Mouse (Mus musculus) neural tube, embryonic 12.5 days (tissue): ENCODE results near the gene Cd7. TPM values are rescaled to one million over a fixed set of nuclear protein-coding genes. Genes with fewer than 3 reads are reported as not detected.
"Not testable (repeated sequence)": the region's sequence is repeated elsewhere in the genome, so short reads cannot be mapped to it uniquely, and the experiment has no call there.

ENCODE experiments used
- ATAC-seq: fragments of 200-750 bp; cut with Nextera tagmentation; 2 replicates; pipeline ENCODE4 v1.8.0; 2017; ENCODE audit warnings: low read depth, mild to moderate bottlenecking, moderate TSS enrichment, moderate library complexity; ENCODE audit not compliant: low FRiP score
- H3K27ac ChIP-seq: fragments of 300-500 bp; sonication (generic); 2 replicates; pipeline ENCODE4 v1.5.1; 2016
- H3K27me3 ChIP-seq: fragments of 300-500 bp; sonication (generic); replicated peaks from 2 replicates; pipeline ENCODE4 v1.6.1; 2016; ENCODE audit warnings: mild to moderate bottlenecking
- H3K36me3 ChIP-seq: fragments of 300-500 bp; sonication (generic); 2 replicates; pipeline ENCODE4 v1.6.1; 2016; ENCODE audit warnings: mild to moderate bottlenecking
- H3K4me1 ChIP-seq: fragments of 300-500 bp; sonication (generic); 2 replicates; pipeline ENCODE4 v1.6.1; 2016
- H3K4me2 ChIP-seq: fragments of 300-500 bp; sonication (generic); replicated peaks from 2 replicates; pipeline ENCODE4 v1.6.1; 2016; ENCODE audit warnings: mild to moderate bottlenecking
- H3K4me3 ChIP-seq: fragments of 300-500 bp; sonication (generic); 2 replicates; pipeline ENCODE4 v1.5.1; 2016
- H3K9ac ChIP-seq: fragments of 300-500 bp; sonication (generic); 2 replicates; pipeline ENCODE4 v1.6.1; 2016; ENCODE audit warnings: mild to moderate bottlenecking
- H3K9me3 ChIP-seq: fragments of 300-500 bp; sonication (generic); 2 replicates; pipeline ENCODE4 v1.6.1; 2016; ENCODE audit warnings: mild to moderate bottlenecking
- WGBS: fragments of 180-500 bp; shearing (Covaris S2); methylation state at CpG from one replicate; pipeline ENCODE4 v1.1.7; 2016; 5-methylcytosine and 5-hydroxymethylcytosine counted together
- polyA plus RNA-seq: library from polyadenylated mRNA; unstranded; fragments of >200 nt; fragmentation: Nextera tagmentation; extraction: Ambion mirVana; gene quantifications from 2 replicates; pipeline ENCODE4 v1.2.1, GENCODE M21; 2016

Cd7 gene
- 0.34 and 0.47 TPM in 2 replicates for polyA plus RNA-seq

DNA sequence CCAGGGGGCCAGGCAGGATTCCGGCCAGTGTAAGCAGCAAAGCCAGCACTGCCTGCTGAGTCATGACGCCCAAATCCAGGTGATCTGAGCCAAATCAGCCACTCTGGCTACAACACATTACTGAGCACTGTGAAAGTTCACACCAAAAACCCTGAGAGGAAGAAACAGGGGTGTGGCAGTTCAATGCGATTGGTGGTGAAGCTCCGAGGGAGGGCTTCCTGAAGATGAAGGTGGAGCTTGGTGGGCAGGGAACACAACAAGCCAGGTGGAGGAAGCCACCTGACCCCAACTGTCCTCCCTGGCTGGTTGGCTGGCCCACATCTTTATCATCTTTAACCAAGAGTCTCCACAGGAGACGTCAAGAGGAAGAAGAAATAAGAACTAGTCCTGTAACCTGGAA, at the start of gene Cd7:
Cd7 (minus strand) TSS at position 117 of the 400 bp plus-strand sequence.
- Histone ChIP-seq H3K27ac (no peak within 1 kb of the TSS), H3K9ac (no peak within 1 kb of the TSS), H3K4me2 (no peak within 1 kb of the TSS), H3K27me3 (no peaks in the 10 kb centered on the region), H3K36me3 (no peaks in the 10 kb centered on the region), H3K4me3 (no peak within 1 kb of the TSS), H3K9me3 (no peaks in the 10 kb centered on the region), H3K4me1 (no peaks in the 10 kb centered on the region)
- 72% methylated on average over 5 of the region's 5 CpGs for WGBS
- ATAC-seq: no peak

DNA sequence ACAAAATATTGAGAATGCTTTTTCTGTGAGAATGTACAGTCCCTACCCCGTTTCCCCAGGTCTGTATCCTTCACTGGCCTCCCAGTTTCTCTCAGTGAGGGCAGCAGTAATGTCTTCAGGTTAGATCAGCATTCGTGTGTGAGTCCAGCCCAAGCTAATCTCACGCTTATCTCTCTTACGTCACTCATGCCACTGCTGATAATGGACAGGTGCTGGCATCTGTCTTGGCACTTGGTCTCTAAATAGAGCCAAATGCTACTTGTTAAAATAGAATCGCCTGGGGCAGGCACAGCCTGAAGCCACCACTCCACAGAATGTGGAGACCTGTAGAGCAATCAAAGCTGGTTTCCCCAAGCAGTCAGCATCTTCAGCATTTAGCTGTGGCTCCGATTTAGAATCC, 49.8 kb upstream of the Cd7 start:
- Histone ChIP-seq H3K27me3 (no peaks in the 10 kb centered on the region), H3K4me2 (no peak overlapping the region), H3K27ac (no peak overlapping the region), H3K4me3 (no peak overlapping the region), H3K9ac (no peak overlapping the region), H3K36me3 (no peaks in the 10 kb centered on the region), H3K4me1 (no peaks in the 10 kb centered on the region), H3K9me3 (no peaks in the 10 kb centered on the region)
- WGBS: 89% methylated on average over 6 of the region's 6 CpGs
- no peak for ATAC-seq

DNA sequence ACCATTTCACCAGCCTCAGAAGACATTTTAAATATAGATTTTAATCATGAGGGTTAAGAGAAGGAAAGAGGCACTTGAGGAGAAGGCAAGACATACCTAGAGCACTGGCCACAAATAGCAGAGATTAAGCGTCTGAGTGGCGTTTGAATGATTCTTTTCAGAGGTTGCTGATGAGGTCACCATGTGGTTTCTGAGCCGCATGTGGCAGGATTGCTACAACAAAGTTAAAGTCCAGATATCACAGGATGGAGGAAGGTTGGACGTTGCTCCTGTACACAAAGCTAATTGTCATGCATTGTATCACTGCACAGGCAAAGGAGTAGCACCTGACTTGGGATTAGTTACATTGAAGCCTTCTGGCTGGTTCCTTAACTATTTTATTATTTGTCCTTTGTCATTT, 47.1 kb upstream of the Cd7 start:
- Histone ChIP-seq H3K4me2 (no peak overlapping the region), H3K9me3 (no peaks in the 10 kb centered on the region), H3K27me3 (no peaks in the 10 kb centered on the region), H3K9ac (no peak overlapping the region), H3K27ac (no peak overlapping the region), H3K36me3 (no peaks in the 10 kb centered on the region), H3K4me1 (no peaks in the 10 kb centered on the region), H3K4me3 (no peak overlapping the region)
- 82% methylated on average over 4 of the region's 4 CpGs for WGBS
- no peak for ATAC-seq

DNA sequence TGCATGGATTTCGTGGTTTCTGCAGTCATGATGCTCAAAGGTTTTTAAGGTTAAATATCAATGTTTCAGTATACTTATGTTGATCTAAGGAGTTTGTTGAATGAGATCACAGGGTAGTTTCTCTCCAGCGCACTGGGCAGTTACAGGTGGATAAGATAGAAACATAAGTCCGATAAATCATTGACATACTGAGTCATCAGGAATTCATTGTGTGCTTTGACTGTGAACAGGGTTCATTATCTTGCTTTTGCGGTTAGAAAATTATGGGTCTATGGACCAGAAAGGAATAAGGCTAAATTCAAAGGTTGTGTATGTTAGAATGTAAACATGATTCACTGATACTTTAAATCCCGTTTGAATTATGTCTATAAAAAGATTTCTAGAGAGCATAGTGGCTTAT, 46.0 kb upstream of the Cd7 start:
- Histone ChIP-seq H3K4me1 (no peaks in the 10 kb centered on the region), H3K36me3 (no peaks in the 10 kb centered on the region), H3K4me3 (no peak overlapping the region), H3K9ac (no peak overlapping the region), H3K4me2 (no peak overlapping the region), H3K27ac (no peak overlapping the region), H3K9me3 (no peaks in the 10 kb centered on the region), H3K27me3 (no peaks in the 10 kb centered on the region)
- WGBS: 87% methylated on average over 5 of the region's 5 CpGs
- no peak for ATAC-seq

DNA sequence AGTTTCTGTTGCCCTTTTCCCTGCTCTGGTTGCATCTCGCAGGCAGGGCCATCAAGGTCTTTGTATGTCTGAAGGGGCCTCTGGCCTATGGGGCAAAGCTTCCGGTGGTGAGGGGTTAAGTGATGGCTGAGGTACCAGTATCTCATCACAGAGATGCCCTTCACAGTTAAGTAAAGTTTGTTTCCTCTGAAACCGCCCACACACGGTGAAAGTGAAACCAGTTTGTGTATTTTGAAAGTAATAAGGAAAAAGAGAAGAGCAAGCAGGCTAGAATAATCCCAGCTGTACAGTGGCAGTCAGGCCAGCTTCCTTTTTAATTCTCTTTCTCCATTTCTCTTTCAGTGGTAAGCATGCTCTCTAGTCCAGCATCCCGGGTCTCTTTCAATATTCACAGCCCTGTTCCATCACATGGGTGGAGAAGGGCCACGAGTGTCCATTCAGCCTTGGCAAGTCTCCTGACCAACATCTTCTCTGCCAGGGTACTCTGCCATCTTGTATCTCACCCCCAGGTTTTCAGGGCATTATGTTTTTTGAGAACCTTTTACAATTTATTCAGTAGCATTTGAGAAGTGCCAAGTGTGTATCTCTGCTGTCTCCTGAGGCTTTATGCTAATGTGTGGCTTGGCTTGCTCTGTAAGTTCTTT, 43.8 kb upstream of the Cd7 start:
- Histone ChIP-seq H3K4me2 (no peak overlapping the region), H3K9ac (no peak overlapping the region), H3K27me3 (no peaks in the 10 kb centered on the region), H3K36me3 (no peaks in the 10 kb centered on the region), H3K9me3 (no peaks in the 10 kb centered on the region), H3K27ac (no peak overlapping the region), H3K4me1 (no peaks in the 10 kb centered on the region), H3K4me3 (no peak overlapping the region)
- WGBS: 87% methylated on average over 6 of the region's 6 CpGs
- ATAC-seq: no peak

DNA sequence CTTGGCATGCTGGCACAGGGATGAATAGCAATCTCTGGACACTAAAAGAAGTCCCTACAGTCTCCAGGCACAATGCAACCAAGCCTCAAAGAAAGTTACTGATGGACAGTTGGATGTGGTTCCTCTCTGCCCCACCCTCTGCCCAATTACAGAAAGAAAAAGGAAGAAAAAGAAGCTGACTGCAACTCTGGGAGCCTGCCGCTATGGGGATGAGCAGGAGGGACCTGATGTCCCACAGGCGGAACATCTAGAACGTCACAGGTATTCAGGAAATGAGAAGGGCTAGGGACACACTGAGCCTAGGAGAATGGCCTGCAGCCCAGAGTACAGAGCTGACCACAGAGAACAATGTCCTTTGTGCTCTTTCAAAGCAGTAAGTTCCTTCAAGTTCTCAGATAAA, 43.0 kb upstream of the Cd7 start:
- no peak overlapping the region for H3K4me3 ChIP-seq
- ATAC-seq: no peak
- no peaks in the 10 kb centered on the region for H3K9me3 ChIP-seq
- H3K4me2 ChIP-seq: no peak overlapping the region
- no peak overlapping the region for H3K9ac ChIP-seq
- H3K27ac ChIP-seq: no peak overlapping the region
- H3K36me3 ChIP-seq: no peaks in the 10 kb centered on the region
- no peaks in the 10 kb centered on the region for H3K4me1 ChIP-seq
- WGBS: 88% methylated on average over 3 of the region's 3 CpGs
- no peaks in the 10 kb centered on the region for H3K27me3 ChIP-seq

DNA sequence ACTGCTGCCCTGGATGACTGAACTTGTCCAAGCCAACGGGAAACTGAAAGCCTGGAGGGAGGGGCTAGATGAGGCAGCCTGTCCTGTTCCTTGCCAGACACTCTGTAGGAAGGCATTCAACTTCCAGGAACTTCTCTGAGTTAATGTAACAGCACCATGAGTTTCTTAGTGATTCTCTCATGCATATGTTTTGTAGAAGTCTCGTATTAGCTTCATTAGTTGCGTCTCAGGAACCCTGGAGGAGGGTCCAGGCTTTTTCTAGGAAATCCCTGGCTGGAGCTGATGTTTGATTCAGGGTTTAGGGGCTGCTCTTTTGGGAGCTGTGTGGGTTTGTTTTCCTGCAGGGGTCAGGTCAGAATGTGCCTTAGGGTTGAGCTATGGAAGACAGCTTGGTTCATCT, 41.9 kb upstream of the Cd7 start, which contains the start of gene Sectm1a:
Sectm1a (minus strand) TSS at position 101 of the 400 bp plus-strand sequence.
- Histone ChIP-seq H3K9ac (no peak within 1 kb of the TSS), H3K4me1 (no peaks in the 10 kb centered on the region), H3K36me3 (no peaks in the 10 kb centered on the region), H3K27me3 (no peaks in the 10 kb centered on the region), H3K9me3 (no peaks in the 10 kb centered on the region), H3K4me2 (no peak within 1 kb of the TSS), H3K27ac (no peak within 1 kb of the TSS), H3K4me3 (no peak within 1 kb of the TSS)
- no peak for ATAC-seq
- 82% methylated on average over 3 of the region's 3 CpGs for WGBS

DNA sequence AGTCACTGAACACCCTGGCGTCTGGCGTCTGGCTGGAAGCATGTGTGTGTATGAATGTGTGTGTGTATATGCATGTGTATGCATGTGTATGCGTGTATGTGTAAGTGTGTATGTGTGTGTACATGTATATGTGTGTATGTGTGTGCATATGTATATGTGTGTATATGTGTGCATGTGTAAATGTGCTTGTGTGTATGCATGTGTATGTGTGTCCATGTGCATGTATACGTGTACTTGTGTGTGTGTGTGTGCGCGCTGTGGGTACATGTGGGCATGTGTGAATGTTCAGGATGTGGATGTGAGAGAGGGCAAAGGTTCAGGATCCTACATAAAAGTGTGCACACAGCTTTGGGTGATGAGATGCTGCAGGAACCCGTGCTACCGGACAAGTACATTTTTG, 41.1 kb upstream of the Cd7 start:
- Histone ChIP-seq H3K4me1 (no peaks in the 10 kb centered on the region), H3K4me3 (no peak overlapping the region), H3K9ac (no peak overlapping the region), H3K4me2 (no peak overlapping the region), H3K36me3 (no peaks in the 10 kb centered on the region), H3K27me3 (no peaks in the 10 kb centered on the region), H3K27ac (no peak overlapping the region), H3K9me3 (no peaks in the 10 kb centered on the region)
- WGBS: 97% methylated on average over 8 of the region's 8 CpGs
- ATAC-seq: no peak

DNA sequence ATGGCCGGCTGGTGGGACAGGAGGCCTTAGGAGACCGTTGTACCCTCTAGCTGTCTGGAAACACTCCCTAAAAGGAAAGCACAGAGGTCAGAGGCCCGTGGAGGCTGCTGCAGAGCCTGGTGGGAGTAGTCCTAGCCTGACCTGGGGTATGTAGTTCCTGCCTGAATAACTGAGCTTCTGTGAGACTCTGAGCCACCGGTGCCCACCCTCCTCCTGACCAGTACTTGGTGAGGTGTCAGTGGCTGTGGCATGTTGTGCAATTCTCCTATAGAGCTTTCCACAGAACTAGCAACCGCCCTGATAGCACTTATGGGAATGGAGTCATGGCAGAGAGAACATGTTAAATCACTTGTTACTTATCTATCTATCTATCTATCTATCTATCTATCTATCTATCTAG, 36.4 kb upstream of the Cd7 start:
- Histone ChIP-seq H3K27ac (no peak overlapping the region), H3K4me2 (no peak overlapping the region), H3K4me3 (no peak overlapping the region), H3K9ac (no peak overlapping the region), H3K9me3 (no peaks in the 10 kb centered on the region), H3K27me3 (no peaks in the 10 kb centered on the region), H3K4me1 (no peaks in the 10 kb centered on the region), H3K36me3 (no peaks in the 10 kb centered on the region)
- WGBS: 80% methylated on average over 5 of the region's 5 CpGs
- no peak for ATAC-seq

DNA sequence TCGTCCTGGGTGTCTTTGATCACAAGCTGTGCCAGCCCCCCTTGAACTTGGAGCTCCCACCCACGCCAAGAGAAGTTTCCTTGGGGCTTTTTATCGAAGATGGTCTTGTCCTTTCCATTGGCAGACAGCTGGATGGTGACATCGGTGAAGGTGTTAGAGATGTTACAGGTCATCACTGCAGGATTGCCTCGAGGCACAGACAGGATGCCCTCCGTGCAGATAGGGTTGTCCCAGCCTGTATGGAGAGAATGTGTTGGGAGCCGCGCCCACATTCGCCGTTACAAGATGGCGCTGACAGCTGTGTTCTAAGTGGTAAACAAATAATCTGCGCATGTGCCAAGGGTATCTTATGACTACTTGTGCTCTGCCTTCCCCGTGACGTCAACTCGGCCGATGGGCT, 30.4 kb upstream of the Cd7 start:
- not testable (repeated sequence) for H3K4me3 ChIP-seq, ATAC-seq, H3K4me2 ChIP-seq, H3K4me1 ChIP-seq, H3K9ac ChIP-seq, H3K36me3 ChIP-seq, H3K27me3 ChIP-seq, H3K9me3 ChIP-seq, H3K27ac ChIP-seq
- WGBS: 96% methylated on average over 12 of the region's 16 CpGs

DNA sequence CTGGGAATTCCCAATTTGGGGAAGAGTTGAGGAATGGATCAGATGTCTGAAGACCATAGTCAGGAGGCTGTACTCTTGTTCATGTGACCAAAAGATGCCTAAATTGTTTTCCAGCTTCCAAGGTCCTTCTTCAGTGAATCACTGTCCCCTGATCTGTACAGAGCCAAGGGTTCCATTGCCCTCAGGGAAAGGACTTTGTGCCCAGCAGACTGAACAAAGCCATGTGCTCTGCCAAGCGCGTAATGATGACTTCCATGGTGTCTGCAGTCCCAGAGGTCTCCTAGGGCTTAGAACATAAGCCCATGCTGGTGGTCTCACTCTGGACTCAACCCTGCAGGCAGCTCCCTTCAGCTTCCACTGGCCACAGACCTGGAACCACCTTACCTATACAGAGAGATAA, 28.7 kb upstream of the Cd7 start:
- Histone ChIP-seq H3K4me1 (no peaks in the 10 kb centered on the region), H3K9me3 (no peaks in the 10 kb centered on the region), H3K36me3 (no peaks in the 10 kb centered on the region), H3K4me2 (no peak overlapping the region), H3K27me3 (no peaks in the 10 kb centered on the region), H3K27ac (no peak overlapping the region), H3K9ac (no peak overlapping the region), H3K4me3 (no peak overlapping the region)
- WGBS: 91% methylated on average over 2 of the region's 2 CpGs
- ATAC-seq: no peak

DNA sequence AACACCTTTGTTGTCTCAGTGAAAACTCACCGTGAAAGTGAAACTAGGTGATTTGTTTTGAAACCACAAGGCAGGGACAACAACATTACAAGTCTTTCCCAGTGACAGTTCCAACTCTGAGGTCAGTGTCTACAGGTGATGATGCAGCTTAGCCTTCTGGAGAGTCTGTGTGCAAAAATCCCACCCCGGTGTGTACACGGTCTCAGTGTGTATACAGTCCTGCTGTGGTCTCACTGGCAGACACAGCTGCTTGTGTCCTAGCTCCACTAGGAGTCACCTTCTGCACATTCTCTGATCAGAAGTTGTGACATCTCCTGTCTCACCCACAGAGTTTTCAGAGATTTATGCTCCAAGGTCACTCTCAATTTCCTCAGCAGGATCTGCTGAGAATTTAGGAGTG, 25.0 kb upstream of the Cd7 start:
- ATAC-seq: no peak
- Histone ChIP-seq H3K27me3 (no peaks in the 10 kb centered on the region), H3K4me3 (no peak overlapping the region), H3K9ac (no peak overlapping the region), H3K36me3 (no peaks in the 10 kb centered on the region), H3K27ac (no peak overlapping the region), H3K4me1 (no peaks in the 10 kb centered on the region), H3K9me3 (no peaks in the 10 kb centered on the region), H3K4me2 (no peak overlapping the region)
- WGBS: 91% methylated on average over 3 of the region's 3 CpGs

DNA sequence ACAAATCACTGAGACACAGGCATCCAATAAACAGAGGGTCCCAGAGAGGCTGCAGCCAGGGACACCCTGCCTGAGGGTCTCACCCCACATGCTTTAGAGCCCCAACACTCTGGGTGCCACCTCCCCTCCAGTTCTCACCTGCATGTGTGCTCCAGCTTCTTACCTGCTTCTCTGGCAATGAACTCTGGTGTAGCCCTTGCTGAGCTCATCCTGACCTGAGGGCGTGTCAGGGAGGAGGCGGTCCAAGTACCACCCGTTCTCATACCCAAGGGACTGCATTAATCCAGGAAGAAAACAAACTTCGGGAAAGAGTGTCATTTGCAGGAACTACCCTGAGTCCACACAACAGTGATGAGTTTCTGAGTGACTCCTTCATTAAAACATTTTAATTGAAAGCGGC, 24.2 kb upstream of the Cd7 start, which contains the start of gene Sectm1b:
Sectm1b (minus strand) TSS at position 191 of the 400 bp plus-strand sequence.
- Histone ChIP-seq H3K4me1 (no peaks in the 10 kb centered on the region), H3K27me3 (no peaks in the 10 kb centered on the region), H3K9ac (no peak within 1 kb of the TSS), H3K36me3 (no peaks in the 10 kb centered on the region), H3K4me2 (no peak within 1 kb of the TSS), H3K27ac (no peak within 1 kb of the TSS), H3K9me3 (no peaks in the 10 kb centered on the region), H3K4me3 (no peak within 1 kb of the TSS)
- WGBS: 84% methylated on average over 5 of the region's 5 CpGs
- no peak for ATAC-seq
